Mouse (Mus musculus) embryo, embryonic 11 days (tissue): ENCODE results near the gene Sorcs3.

Experiments
- DNase-seq: peaks from one replicate; pipeline ENCODE4 v3.0.0-alpha.2; 2015

The Sorcs3 gene

DNA sequence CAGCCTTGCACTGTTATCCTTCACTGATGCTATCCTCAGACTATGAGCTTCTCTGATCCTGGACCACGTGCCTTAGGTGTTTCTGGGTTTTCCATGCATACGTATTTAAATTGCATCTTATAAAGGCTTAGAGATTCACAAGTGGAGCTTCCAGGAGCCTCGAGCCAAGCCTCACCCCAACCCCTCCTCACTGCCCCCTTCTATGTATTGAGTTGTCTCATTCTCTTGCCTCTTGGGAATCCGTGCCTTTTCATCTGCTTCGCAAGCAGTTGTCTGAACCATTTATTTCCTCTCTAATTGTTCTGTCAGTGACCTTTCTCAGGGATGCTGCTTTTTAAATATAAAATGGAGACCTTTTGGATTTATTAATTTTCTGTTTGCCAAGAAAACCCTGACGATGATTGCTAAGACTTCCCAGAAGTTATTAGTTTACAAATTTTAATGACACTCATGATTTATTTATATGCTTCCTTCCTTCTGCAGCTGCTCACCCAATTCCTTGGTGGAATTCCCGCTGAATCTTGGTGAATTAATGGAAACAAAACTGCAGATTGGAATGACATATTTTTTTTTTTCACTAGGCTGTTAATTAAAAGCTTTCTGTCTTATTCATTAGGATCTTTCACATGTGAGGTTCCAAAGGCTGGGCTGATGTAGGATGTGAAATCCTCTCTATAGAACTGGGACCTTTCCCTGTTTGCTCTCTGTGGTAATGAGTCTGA is 199.1 kb downstream of the Sorcs3 start:
- peak; percentile 13 for DNase-seq

DNA sequence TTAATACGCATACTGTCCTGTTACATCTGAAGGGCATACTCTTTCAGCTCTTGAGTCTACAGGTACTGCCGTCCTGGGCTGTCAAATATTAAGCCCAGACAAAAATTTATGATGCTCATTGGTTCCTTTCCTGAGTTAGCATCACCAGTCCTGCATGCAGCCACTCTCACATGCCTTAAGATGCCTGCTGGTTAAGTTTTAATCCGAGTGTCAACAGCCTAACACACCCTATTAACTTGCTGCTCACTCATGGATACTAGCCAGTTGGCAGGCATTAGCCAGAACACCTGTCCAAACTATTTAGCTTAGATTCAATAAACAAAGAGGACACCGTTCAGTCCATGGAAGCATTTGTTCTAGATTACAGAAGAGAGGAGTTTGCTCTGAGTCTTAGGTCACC is 202.4 kb downstream of the Sorcs3 start:
- DNase-seq, result no peak

DNA sequence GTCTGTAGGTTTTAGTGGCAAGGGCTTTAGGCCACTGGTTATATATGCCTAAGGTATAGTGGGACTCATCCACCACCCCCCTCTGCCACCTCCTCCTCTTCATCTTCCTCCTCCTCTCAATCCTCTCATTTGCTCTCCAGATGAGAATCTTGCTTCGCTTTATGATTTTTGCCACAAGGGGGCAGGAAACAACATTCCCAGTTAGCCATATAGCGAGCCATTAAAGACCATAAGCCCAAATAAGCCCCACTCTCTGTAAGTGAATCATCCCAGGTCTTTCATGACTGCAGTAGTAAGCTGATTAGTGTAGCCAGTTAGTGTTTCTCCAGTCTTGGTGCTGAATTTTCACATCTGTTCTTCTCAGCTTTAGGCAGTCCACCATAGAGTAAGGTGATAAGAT is 205.5 kb downstream of the Sorcs3 start:
- peak; percentile 40 for DNase-seq

DNA sequence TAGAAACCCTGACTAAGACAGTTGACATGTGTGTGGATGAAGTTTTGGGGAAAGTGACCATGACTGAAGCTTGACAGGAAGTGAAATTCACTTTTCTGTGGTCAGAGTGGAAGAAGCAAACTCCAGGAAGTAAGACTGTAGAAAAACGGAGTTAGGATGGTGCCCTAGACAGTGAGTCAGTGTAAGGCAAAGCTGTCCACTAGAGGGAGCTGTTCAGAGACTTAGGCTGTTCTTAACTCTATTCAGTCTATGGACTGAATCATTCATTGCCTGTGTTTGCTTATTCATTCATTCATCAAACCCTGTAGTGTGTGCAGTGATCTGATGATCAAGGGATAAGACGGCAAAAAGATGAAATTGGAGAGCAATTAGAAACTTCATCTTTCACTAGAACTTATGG is 208.0 kb downstream of the Sorcs3 start:
- DNase-seq, result peak; percentile 60

DNA sequence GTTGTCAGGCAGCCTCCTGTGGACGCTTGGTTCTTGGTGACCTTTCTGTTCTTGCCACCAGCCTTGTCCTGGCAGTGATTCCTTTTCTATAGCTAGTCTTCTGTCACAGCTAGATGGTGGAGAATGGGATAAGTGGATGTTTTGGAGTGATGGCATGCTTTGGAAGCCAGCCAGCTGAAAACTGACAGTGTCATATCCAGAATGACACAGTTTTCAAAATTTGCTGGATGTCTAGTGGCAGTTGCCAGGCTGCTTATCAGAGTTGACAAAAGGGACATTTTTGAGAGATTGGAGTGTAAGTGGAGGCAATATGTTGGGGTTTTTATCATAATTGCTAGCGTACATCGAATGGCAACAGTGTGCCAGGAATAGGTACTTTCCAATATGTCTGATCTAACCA is 212.5 kb downstream of the Sorcs3 start:
- no peak for DNase-seq

DNA sequence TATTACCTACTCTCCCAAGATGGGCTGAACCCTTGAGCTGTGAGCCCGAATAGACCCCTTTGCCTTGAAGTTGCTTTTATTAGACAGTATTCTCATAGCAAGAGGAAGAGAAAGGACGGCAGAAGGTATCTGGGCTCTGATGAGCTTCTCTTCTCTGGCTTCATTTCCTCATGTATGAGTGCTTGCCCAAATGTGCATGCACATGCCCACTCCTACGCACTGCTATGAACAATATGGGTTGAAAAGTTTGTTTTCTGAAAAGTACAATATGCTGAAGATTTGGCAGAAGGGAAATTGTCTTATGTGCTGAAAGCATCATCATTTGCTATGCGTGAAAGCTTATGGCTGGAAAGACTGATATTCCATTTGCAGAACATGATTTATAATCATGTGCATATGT is 223.4 kb downstream of the Sorcs3 start:
- DNase-seq, result no peak

DNA sequence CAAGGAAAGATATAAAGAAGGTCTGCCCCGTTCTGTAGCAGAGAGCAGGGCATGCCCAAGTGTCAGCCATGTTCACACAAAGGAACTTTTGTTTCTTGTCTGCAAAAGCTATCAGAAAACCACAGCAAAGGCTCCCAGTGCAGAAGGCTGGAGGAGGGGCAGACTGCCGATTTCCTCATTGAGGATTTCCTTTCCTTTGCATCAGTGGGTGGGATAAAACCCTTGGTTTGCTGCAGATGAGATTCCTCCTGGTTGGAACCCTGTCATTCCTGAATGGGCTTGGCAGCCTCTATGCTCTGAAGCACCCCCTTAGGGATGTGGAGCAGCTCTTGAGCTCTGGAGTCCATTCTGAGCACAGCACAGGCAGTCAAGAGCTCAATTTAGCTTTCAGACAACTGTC is 223.9 kb downstream of the Sorcs3 start:
- DNase-seq, result peak; percentile 35

DNA sequence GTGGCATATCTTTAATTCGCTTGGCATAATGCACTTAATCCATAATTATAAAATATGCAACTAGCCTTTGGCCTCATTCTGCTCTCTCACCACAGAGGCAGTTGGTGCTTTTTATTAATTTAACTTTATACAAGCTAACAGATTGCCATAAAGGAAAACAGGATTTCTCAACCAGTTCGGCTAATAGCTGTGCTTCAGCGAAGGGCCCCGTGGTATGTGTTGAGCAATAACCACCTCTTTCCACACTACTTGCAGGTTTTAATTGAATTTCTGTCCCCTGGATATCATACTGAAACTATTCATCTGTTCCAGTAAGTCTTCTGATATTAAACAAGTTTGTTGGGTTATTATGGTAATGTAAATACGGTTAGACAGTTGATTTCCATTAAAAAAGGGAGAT is 224.5 kb downstream of the Sorcs3 start:
- no peak for DNase-seq

DNA sequence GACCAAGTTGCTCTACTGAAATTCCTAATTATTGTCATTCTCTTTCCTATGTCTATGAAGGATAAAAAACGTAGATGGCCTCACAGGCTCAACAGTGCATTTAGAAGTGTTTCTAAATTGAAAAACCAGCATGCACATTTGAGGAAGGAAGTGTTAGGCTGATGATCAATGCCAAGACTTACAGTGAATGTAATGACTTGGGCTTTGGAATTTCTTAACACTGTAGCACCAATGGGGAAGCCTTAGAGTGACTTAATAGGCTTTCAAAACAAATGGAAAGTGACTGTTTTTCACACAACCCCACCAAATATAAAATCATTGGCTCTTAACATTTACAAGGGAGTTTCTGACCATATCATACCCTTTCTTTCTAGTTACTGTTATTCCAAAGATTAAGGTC is 232.6 kb downstream of the Sorcs3 start:
- no peak for DNase-seq

DNA sequence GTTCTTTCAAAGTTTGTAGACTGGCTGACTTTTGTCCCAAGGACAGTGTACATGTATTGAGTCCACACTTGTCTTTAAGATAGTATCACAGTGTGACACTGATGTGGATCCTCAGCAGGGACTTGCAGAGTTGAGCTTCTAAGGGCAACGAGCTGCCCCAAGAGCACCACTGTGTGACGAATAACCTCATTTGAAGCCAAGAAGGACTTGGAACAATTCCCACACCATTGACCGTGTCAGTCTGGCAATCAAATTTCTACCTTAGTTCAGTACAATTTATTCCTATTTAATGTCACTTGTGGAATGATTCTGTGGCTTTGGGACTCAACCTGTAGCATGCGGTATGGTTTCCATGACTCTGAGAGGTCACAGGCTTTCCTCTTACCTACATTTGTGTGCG is 255.3 kb downstream of the Sorcs3 start:
- DNase-seq, result no peak

DNA sequence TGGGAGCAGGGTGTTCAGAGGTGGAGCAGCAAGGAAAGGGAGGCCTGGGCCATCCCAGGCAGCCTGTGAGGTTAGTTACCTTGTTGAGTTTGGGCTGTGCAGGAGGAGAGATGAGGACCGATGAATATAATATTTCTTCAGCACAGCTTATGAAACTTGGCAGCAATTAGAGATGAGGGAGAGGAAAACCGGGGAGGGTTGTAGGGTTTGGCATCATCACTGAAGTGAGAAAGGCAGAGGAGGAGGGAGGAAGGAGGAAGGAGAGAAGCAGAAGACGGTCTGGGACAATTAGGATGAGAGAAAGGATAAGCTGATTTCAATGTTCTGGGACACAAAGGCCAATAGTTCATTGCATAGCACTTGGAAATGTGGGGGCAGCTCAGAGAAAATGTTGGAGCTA is 256.6 kb downstream of the Sorcs3 start:
- DNase-seq, result no peak

DNA sequence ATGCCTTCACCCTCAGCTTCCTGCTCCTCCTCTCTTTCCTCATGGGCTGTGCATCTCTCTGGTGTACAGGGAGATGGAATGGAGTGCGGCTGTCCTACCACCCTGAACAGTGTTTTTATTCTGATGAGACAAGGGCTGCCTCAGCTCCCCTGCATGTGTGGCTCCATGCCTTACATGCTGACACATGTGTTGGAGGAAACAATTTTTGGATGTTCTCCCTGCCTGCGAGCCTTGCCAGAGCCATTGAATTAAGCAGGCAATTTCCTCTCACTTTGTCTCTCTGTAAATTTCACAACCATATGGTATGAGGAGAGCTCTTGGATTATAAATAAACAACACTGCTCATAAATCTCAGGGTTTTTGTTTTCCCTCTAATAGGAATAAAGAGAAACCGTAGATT is 257.7 kb downstream of the Sorcs3 start:
- no peak for DNase-seq

DNA sequence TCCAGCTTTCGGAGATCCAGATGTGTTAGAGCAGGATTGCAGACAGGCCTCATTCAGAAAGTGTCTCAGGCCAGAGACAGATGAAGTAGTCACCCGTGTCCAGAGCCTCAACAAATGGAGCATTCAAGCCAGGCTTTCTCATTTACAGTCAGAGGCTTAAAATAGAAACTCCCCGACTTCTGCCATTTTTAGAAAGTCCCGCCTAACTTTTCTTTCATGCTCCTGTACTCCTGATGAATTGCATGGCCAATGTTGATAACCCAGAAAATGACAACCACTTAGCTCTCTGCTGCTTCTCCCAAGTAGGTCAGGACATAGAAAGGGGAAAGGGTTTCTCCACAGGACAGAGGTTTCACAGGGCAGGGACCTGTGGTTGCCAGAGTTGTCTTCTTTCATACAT is 261.6 kb downstream of the Sorcs3 start:
- DNase-seq, result no peak

DNA sequence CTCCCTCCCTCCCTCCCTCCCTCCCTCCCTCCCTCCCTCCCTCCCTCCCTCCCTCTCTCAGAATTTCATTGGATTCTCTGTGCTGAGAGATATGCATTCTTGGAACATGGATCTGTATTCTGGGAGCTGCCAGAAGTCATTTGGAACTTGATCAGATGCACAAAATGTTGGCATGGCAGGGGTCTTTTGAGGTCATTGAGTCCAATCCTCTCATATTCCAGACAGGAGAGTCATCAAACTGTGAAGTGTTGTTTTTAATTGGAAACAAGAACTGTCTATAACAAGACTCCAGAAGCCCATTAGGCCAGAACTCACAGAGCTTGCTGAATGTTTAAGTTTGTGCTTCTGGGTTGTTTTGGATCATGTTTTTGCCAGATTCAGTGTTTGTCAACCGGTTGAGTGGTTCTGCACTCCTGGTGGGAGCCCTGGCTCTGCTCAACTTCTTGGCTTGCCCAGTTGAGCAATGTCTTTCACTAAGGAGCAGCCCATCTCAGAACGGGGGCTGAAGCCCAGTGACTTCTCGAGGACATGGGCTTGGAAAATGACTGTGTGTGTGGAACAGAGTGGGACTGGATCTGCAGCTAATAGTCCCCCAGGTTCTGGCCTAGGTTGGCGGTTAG is 264.1 kb downstream of the Sorcs3 start:
- no peak for DNase-seq

DNA sequence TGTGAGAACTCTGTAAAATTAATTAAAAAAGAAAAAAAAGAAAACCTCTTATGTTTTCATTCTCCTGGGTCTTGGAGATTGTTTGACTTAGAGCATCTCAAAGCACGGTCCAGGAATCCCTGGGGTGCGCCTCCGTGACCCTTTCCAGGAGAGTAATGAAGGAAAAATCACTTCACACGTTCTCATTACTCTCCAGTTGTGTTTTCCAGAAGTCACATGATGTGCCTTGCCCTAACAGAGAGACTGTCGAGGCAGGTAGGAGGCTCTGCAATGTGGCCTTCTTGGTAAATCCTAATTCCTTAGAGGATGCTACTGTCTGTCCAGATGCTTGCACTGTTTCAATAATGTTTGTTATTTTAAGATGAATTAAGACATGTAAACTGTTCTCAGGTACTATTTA is 266.1 kb downstream of the Sorcs3 start:
- peak; percentile 19 for DNase-seq

DNA sequence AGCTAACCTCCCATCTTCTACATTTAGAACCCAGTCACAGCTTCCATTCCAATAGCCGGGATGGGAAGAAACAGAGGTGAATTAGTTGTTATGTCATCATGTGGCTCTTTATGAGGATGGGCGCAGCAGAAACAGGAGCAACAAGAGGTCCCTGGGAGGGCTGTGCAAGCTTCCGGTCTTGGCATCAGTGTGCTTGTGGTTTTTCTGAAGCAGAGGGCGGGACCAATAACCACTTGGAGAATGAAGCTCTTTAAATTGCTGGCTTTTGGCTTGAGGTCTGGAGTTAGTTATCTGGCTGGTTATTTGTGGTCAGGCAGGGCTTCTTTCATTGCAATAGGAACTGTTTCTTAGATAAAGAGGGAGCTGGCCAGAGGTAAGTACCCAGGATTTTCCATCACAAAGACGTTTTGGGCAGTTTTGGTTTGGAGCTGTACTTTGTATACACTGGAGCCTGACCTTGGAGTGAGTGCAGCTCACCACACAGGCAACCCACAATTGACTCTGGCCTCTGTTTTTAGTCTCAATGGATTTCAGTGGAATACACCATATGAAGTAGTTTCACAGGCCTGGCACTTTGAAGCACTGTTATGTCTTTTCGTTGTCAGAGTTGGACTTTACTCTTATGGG is 270.1 kb downstream of the Sorcs3 start:
- no peak for DNase-seq

DNA sequence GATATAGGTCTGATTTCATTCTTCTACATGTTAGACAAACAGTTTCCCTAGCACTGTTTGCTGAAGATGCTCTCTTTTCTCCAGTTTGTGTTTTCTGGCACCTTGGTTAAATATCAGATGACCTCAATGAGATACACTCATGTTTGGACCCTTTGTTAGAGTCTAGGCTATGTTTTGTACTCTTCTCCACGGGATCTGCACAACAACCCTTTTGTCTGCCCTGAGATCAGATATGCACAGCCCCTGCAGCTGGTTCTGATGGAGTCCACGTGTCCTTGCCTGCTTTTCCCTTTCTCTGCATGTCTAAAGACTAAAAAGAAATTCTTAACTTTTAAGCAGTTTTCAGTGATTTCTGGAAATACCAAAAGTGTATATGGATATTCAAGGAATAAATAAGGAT is 273.0 kb downstream of the Sorcs3 start:
- no peak for DNase-seq

DNA sequence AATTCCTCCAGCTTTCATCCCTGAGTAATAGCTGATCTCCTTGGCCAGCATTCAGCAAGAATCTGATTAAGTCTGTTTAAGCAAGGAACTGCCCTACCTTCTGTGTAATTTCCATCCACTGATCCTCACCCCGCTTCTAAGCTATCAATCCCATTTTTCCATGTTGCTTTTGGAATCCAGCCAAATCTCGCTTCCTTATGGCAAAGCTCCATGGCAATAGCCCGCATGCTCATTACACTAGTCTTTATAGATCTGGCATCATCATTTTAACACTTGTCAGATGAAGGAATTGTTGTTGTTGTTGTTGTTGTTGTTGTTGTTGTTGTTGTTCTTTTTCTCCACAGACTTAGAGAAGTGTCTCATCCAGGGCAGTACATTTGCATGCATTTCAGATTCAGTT is 277.1 kb downstream of the Sorcs3 start:
- DNase-seq, result no peak

DNA sequence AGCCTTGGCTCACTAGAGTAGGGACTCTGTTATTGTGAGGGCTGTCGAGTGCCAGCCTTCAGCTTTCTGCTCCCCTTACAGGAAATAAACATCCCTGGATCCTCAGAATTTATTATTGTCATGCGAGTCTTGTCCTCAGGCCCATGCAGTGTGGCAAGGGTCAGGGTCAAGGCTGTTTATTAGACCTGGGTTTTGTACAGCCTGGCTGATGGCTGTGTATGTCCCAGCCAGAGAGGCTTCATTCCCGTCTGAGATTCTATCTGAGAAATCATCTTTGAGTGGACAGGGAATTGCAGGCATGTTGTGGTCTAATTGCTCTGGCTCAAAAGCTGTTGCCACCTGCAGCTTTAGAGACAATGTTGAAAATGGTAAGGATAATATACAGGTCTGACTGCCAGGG is 285.3 kb downstream of the Sorcs3 start:
- no peak for DNase-seq

DNA sequence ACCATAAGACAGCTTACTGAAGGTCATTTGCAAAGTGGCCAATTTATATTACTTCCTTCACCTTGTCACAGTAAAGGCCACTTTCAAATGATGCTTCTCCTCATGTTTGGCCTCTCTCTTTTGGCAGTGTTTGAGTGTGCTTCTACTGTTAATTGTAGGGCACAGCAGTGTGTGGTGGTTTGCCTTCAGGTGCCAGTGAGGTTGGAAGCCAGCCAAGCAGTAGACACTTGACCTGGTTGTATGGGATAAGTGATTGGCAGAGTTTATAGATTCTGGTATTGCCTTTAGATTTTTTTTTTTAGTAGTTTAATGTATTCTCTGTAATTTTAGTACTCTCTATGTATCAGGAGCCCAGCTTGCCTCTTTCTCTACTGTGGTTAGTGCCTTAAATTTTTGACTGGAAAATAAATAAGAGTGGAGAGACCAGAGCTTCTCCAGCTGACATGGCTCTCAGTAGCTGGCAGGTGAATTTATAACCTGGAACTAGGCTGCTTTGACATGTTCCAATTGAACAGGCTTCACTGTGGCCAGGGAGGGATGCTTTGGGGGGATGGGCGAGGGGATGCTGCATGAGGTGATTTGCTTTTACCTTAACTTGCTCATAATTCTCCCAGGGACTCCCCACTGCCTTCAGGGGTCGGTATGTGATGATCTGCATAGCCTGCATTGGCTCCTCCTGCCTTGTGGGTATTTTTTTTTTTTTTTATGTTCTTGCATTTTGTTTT is 298.2 kb downstream of the Sorcs3 start:
- no peak for DNase-seq

DNA sequence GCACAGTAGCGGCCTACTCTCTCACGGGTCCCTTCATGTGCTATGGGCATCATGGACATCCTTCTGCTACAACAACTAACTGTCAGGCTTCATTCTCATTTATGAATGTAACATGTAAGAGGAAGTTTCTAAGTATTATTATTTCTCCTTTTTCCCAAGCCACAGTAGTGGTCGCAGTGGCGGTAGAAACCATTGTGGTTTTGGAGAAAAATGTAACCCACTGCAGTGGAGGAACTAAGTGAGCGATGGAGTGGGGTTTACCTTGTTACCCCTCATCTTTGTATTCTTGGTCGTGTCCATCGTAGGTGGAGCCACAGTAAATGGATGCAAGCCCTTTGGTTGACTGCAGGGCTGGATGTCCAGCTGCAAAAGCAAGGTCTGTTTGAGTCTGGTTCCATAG is 318.0 kb downstream of the Sorcs3 start:
- no peak for DNase-seq

DNA sequence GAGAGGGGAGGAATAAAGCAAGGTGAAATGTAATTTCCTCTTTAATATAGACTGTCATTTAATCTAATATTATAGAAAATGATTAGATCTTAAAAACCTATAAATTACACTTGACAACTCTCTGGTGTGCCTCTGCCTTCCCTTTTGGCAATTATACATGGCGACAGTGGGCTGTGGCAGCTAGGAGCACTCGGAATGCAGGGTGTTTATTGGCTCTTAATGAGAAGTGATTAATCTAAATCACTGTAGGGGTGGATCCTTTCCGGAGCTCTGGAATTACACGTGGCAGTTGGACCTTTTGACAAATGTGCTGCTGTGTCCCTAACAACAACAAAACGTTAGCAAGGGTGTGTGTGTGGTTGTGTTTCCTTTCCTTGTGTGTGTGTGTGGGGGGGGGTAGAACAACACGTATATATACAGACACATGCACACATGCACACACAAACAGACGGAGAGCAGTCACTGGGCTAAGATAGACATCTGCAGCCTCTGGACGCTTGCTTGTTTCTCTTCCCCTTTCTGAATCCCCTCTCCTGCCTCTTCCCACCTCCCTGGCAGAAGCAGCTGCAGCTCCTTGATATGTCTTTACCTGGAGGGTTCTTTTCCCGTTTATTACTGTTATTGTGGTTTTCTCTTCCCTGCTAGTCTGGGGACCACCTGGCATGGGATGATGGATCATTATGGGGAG is 318.8 kb downstream of the Sorcs3 start:
- DNase-seq, result peak; percentile 13

DNA sequence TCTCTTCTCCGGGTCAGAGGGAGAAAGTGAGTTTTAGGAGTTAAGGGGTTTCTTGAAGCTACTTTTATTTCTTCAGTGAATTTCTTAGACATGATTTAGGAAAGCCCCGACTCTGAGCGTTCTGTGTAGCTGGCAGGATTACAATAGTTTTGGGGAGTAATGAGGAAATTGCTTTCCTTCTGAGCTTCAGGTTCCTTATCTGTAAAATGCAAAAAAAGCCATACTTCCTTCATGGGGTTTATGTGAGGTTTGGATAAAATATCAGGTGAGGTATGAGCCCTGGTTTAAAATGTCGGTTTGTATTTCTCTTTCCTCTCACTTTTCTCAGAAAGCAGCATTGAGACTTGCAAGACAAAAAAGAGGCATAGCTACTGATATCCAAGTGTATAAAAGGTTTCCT is 327.8 kb downstream of the Sorcs3 start:
- no peak for DNase-seq
